In genomic region chr12:84875761-84876480, GRCm38 (mm10) we compare ENCODE assay signal across 8 mouse cellular contexts. TPM values are rescaled to one million over a fixed set of nuclear protein-coding genes. Genes with fewer than 3 reads are reported as not detected.
DNase-seq lines count a peak whose midpoint lies in the region; ATAC-seq lines count a peak whose summit lies in the region.

No protein-coding gene starts in this region.

- no peak for ATAC-seq in cerebellum, adult (ENCODE audit: insufficient number of reproducible peaks, low FRiP score, low TSS enrichment)
- ATAC-seq in common myeloid progenitor, adult 5-6 weeks (replicated peaks; ENCODE audit: low read depth, poor library complexity, severe bottlenecking): 0 out of 2 replicates have a peak, but pooled peaks have one; percentile 13
- ATAC-seq in monocyte, adult 5-6 weeks (replicated peaks; ENCODE audit: insufficient number of reproducible peaks, low FRiP score, low TSS enrichment, poor library complexity, severe bottlenecking): no peak

- DNase-seq in cerebellum, adult 11 months: peak; percentile 48
- DNase-seq in 3134 (ENCODE audit: extremely low read depth, insufficient read length, low spot score): peak; percentile 24
- peak; percentile 32 for DNase-seq in induced T-regulatory cell, adult 2 months (ENCODE audit: low read depth)
- peak; percentile 9 for DNase-seq in naive thymus-derived CD4-positive, alpha-beta T cell, adult 2 months (ENCODE audit: low read depth)
- DNase-seq in yolk sac, embryonic 10.5 days (ENCODE audit: low spot score): no peak

RNA-seq across cellular contexts. Expression of gene Ltbp2, which starts 0.4 kb away (rescaled TPM):
- not detected in 2 replicates for total RNA-seq in common myeloid progenitor, adult 5-6 weeks (2017)
- total RNA-seq in monocyte, adult 5-6 weeks (2017): not detected in 3 replicates
